Comparison of ENCODE assay signal across 17 mouse cellular contexts in genomic region chr1:127576143-127576542, GRCm38 (mm10).
DNase-seq lines count a peak whose midpoint lies in the region; ATAC-seq and TF ChIP-seq lines count a peak whose summit lies in the region.
"Had no signal": no experiment of that assay in that cellular context is flagged by ENCODE, and none has a peak within 500 bp of the region (broad histone marks: within the 10 kb centered on the region; RNA-seq: fewer than 3 reads in every experiment).

No protein-coding gene starts in this region.

- H3K36me3 ChIP-seq in midbrain, embryonic 10.5 days: no peaks in the 10 kb centered on the region
- no peaks in the 10 kb centered on the region for H3K36me3 ChIP-seq in midbrain, postnatal 0 days (ENCODE audit: insufficient read depth, low read length)
- no peaks in the 10 kb centered on the region for H3K36me3 ChIP-seq in embryonic facial prominence, embryonic 10.5 days (replicated peaks)
- H3K36me3 ChIP-seq in hindbrain, embryonic 13.5 days: no peaks in the 10 kb centered on the region
- no peaks in the 10 kb centered on the region for H3K36me3 ChIP-seq in neural tube, embryonic 13.5 days
- H3K36me3 ChIP-seq: hindbrain, embryonic 15.5 days; limb, embryonic 13.5 days; stomach, embryonic 15.5 days had no signal

- TF ChIP-seq CTCF in midbrain, postnatal 0 days (IDR thresholded peaks at IDR 0.05): no peak

- peak overlapping the region; percentile 80 for H3K27ac ChIP-seq in midbrain, embryonic 10.5 days (replicated peaks)
- no peak overlapping the region for H3K27ac ChIP-seq in midbrain, postnatal 0 days (ENCODE audit: low read depth, low read length)
- peak overlapping the region; percentile 26; the same call in 1 of the 2 replicates for H3K27ac ChIP-seq in embryonic facial prominence, embryonic 10.5 days (replicated peaks)
- peak overlapping the region; percentile 60 for H3K27ac ChIP-seq in hindbrain, embryonic 13.5 days
- H3K27ac ChIP-seq in neural tube, embryonic 13.5 days (replicated peaks): no peak overlapping the region
- H3K27ac ChIP-seq: hindbrain, embryonic 15.5 days; limb, embryonic 13.5 days; stomach, embryonic 15.5 days had no signal

- H3K9me3 ChIP-seq in midbrain, embryonic 10.5 days (replicated peaks): no peaks in the 10 kb centered on the region
- H3K9me3 ChIP-seq in midbrain, postnatal 0 days (ENCODE audit: low read length): no peaks in the 10 kb centered on the region
- H3K9me3 ChIP-seq in embryonic facial prominence, embryonic 10.5 days: no peaks in the 10 kb centered on the region
- no peaks in the 10 kb centered on the region for H3K9me3 ChIP-seq in hindbrain, embryonic 13.5 days
- no peaks in the 10 kb centered on the region for H3K9me3 ChIP-seq in neural tube, embryonic 13.5 days
- H3K9me3 ChIP-seq: hindbrain, embryonic 15.5 days; limb, embryonic 13.5 days; stomach, embryonic 15.5 days had no signal

- DNase-seq in midbrain, embryonic 10.5 days (ENCODE audit: low spot score): peak; percentile 46
- DNase-seq in midbrain, postnatal 0 days (ENCODE audit: low spot score): no peak
- DNase-seq in embryonic facial prominence, embryonic 10.5 days (ENCODE audit: low spot score): peak; percentile 10
- no peak for DNase-seq in right cerebral cortex, adult 2 months (ENCODE audit: low spot score in 2 of 2)
- DNase-seq in right cerebral cortex, postnatal 4 days: no peak
- DNase-seq: cerebellum, adult 9-11 months; kidney, postnatal 14 days; layer of hippocampus, postnatal 36 days; lung, embryonic 14.5 days; thymus, postnatal 4 days had no signal

- 0 out of 2 replicates have a peak, but pooled peaks cover 7% of the 10 kb centered on the region for H3K27me3 ChIP-seq in midbrain, embryonic 10.5 days (ENCODE audit: low read depth, poor library complexity, severe bottlenecking)
- H3K27me3 ChIP-seq in midbrain, postnatal 0 days (ENCODE audit: insufficient read depth, low read length): no peaks in the 10 kb centered on the region
- no peaks in the 10 kb centered on the region for H3K27me3 ChIP-seq in embryonic facial prominence, embryonic 10.5 days (replicated peaks; ENCODE audit: low read depth, poor library complexity, severe bottlenecking)
- peaks cover 17% of the 10 kb centered on the region; the same call in 1 of the 2 replicates for H3K27me3 ChIP-seq in hindbrain, embryonic 13.5 days
- H3K27me3 ChIP-seq in neural tube, embryonic 13.5 days: peaks cover 63% of the 10 kb centered on the region
- H3K27me3 ChIP-seq: hindbrain, embryonic 15.5 days; limb, embryonic 13.5 days; Patski; stomach, embryonic 15.5 days had no signal

- peak overlapping the region; percentile 21; the same call in 1 of the 2 replicates for H3K4me3 ChIP-seq in midbrain, embryonic 10.5 days
- no peak overlapping the region for H3K4me3 ChIP-seq in midbrain, postnatal 0 days (ENCODE audit: low read depth, low read length)
- no peak overlapping the region for H3K4me3 ChIP-seq in embryonic facial prominence, embryonic 10.5 days
- no peak overlapping the region for H3K4me3 ChIP-seq in hindbrain, embryonic 13.5 days
- no peak overlapping the region for H3K4me3 ChIP-seq in neural tube, embryonic 13.5 days
- H3K4me3 ChIP-seq: hindbrain, embryonic 15.5 days; limb, embryonic 13.5 days; stomach, embryonic 15.5 days had no signal

- H3K4me2 ChIP-seq in midbrain, postnatal 0 days (ENCODE audit: low read depth, low read length, poor library complexity, severe bottlenecking): no peak overlapping the region
- H3K4me2 ChIP-seq in hindbrain, embryonic 13.5 days: no peak overlapping the region
- no peak overlapping the region for H3K4me2 ChIP-seq in neural tube, embryonic 13.5 days
- H3K4me2 ChIP-seq: heart, embryonic 11.5 days; limb, embryonic 13.5 days; lung, embryonic 14.5 days; stomach, embryonic 15.5 days had no signal

- no peak overlapping the region for H3K9ac ChIP-seq in midbrain, postnatal 0 days (replicated peaks; ENCODE audit: low read length, poor library complexity, severe bottlenecking)
- no peak overlapping the region for H3K9ac ChIP-seq in hindbrain, embryonic 13.5 days
- H3K9ac ChIP-seq in neural tube, embryonic 13.5 days: no peak overlapping the region
- H3K9ac ChIP-seq: hindbrain, embryonic 15.5 days; limb, embryonic 13.5 days; lung, embryonic 14.5 days; stomach, embryonic 15.5 days had no signal

- WGBS in midbrain, embryonic 10.5 days: 19% methylated on average over 3 of the region's 3 CpGs
- WGBS in midbrain, postnatal 0 days: 27% methylated on average over 3 of the region's 3 CpGs
- 23% methylated on average over 3 of the region's 3 CpGs for whole genome bisulfite sequencing in embryonic facial prominence, embryonic 10.5 days
- 10% methylated on average over 3 of the region's 3 CpGs for WGBS in hindbrain, embryonic 13.5 days
- 14% methylated on average over 3 of the region's 3 CpGs for WGBS in neural tube, embryonic 13.5 days

- no peak for ATAC-seq in midbrain, postnatal 0 days (ENCODE audit: low FRiP score)
- ATAC-seq in hindbrain, embryonic 13.5 days (ENCODE audit: low FRiP score): peak; percentile 43
- ATAC-seq in neural tube, embryonic 13.5 days (ENCODE audit: low read depth): peak; percentile 15; the same call in 1 of the 2 replicates
- ATAC-seq: Patski had no signal

- peaks cover 44% of the 10 kb centered on the region for H3K4me1 ChIP-seq in midbrain, embryonic 10.5 days
- peaks cover 6% of the 10 kb centered on the region; the same call in 1 of the 2 replicates for H3K4me1 ChIP-seq in midbrain, postnatal 0 days (ENCODE audit: insufficient read depth, low read length)
- peaks cover 22% of the 10 kb centered on the region for H3K4me1 ChIP-seq in embryonic facial prominence, embryonic 10.5 days
- H3K4me1 ChIP-seq in hindbrain, embryonic 13.5 days (replicated peaks): peaks cover 34% of the 10 kb centered on the region
- H3K4me1 ChIP-seq in neural tube, embryonic 13.5 days (replicated peaks): peaks cover 38% of the 10 kb centered on the region
- H3K4me1 ChIP-seq: stomach, embryonic 15.5 days had no signal

Comparison
In these comparisons a context has a peak if more than half of its experiments do, and no peak if none do; other contexts are left out.
1. DNase-seq: peak in midbrain, embryonic 10.5 days (single experiment) and embryonic facial prominence, embryonic 10.5 days (single experiment); none in midbrain, postnatal 0 days (single experiment), right cerebral cortex, adult 2 months (0 of 2) and right cerebral cortex, postnatal 4 days (single experiment).
2. H3K27ac ChIP-seq: peak in midbrain, embryonic 10.5 days (single experiment), embryonic facial prominence, embryonic 10.5 days (single experiment) and hindbrain, embryonic 13.5 days (single experiment); none in midbrain, postnatal 0 days (single experiment) and neural tube, embryonic 13.5 days (single experiment).